ENCODE assay signal across 11 mouse cellular contexts in genomic region chr12:98669864-98670263, GRCm38 (mm10). TPM values are rescaled to one million over a fixed set of nuclear protein-coding genes. Genes with fewer than 3 reads are reported as not detected.
DNase-seq lines count a peak whose midpoint lies in the region; ATAC-seq and TF ChIP-seq lines count a peak whose summit lies in the region.
"Had no signal": no experiment of that assay in that cellular context is flagged by ENCODE, and none has a peak within 500 bp of the region (broad histone marks: within the 10 kb centered on the region; RNA-seq: fewer than 3 reads in every experiment).

No protein-coding gene starts in this region.

- no peak overlapping the region for H3K4me3 ChIP-seq in hindbrain, postnatal 0 days (ENCODE audit: low read length)
- H3K4me3 ChIP-seq in hindbrain, embryonic 13.5 days: no peak overlapping the region
- H3K4me3 ChIP-seq: gastrocnemius, adult 2 months; intestine, embryonic 15.5 days; liver, embryonic 12.5 days had no signal

- peak; percentile 38 for DNase-seq in hindbrain, postnatal 0 days (ENCODE audit: low spot score)
- DNase-seq in Muller cell, postnatal 12 days (ENCODE audit: inconsistent ontology term): peak; percentile 24
- peak; percentile 52 for DNase-seq in adrenal gland, postnatal 25 days
- peak; percentile 89 to 95 for DNase-seq in cerebellum, postnatal 25 days
- no peak for DNase-seq in right cerebral cortex, adult 2 months (ENCODE audit: low spot score in 2 of 2)
- no peak for DNase-seq in spleen, postnatal 36 days (ENCODE audit: low spot score in 2 of 2)
- DNase-seq in urinary bladder, adult 18-20 months (ENCODE audit: low spot score in 2 of 2): no peak
- DNase-seq: gastrocnemius, adult 2 months had no signal

- TF ChIP-seq CTCF in hindbrain, postnatal 0 days (IDR thresholded peaks at IDR 0.05; ENCODE audit: low read depth): no peak

- no peak overlapping the region for H3K4me2 ChIP-seq in hindbrain, postnatal 0 days (ENCODE audit: low read depth, low read length)
- no peak overlapping the region for H3K4me2 ChIP-seq in hindbrain, embryonic 13.5 days
- H3K4me2 ChIP-seq: intestine, embryonic 15.5 days; liver, embryonic 12.5 days had no signal

- H3K9ac ChIP-seq in hindbrain, postnatal 0 days (replicated peaks; ENCODE audit: low read length): no peak overlapping the region
- H3K9ac ChIP-seq in hindbrain, embryonic 13.5 days: no peak overlapping the region
- H3K9ac ChIP-seq: intestine, embryonic 15.5 days; liver, embryonic 12.5 days had no signal

- no peaks in the 10 kb centered on the region for H3K9me3 ChIP-seq in hindbrain, postnatal 0 days (ENCODE audit: low read length)
- H3K9me3 ChIP-seq in hindbrain, embryonic 13.5 days: no peaks in the 10 kb centered on the region
- H3K9me3 ChIP-seq: intestine, embryonic 15.5 days; liver, embryonic 12.5 days had no signal

- WGBS in hindbrain, postnatal 0 days: 65% methylated on average over 5 of the region's 5 CpGs
- WGBS in hindbrain, embryonic 13.5 days: 83% methylated on average over 5 of the region's 5 CpGs

- H3K27ac ChIP-seq in hindbrain, postnatal 0 days: no peak overlapping the region
- H3K27ac ChIP-seq in hindbrain, embryonic 13.5 days: no peak overlapping the region
- H3K27ac ChIP-seq: gastrocnemius, adult 2 months; intestine, embryonic 15.5 days; liver, embryonic 12.5 days had no signal

- ATAC-seq in hindbrain, postnatal 0 days: no peak
- ATAC-seq in hindbrain, embryonic 13.5 days (ENCODE audit: low FRiP score): no peak
- ATAC-seq: intestine, embryonic 15.5 days; liver, embryonic 12.5 days had no signal

- no peaks in the 10 kb centered on the region for H3K27me3 ChIP-seq in hindbrain, postnatal 0 days (ENCODE audit: insufficient read depth, low read length)
- H3K27me3 ChIP-seq in hindbrain, embryonic 13.5 days: no peaks in the 10 kb centered on the region
- H3K27me3 ChIP-seq: intestine, embryonic 15.5 days; liver, embryonic 12.5 days had no signal

- peaks cover 5% of the 10 kb centered on the region for H3K36me3 ChIP-seq in hindbrain, postnatal 0 days (ENCODE audit: insufficient read depth, low read length)
- peaks cover 24% of the 10 kb centered on the region for H3K36me3 ChIP-seq in hindbrain, embryonic 13.5 days
- H3K36me3 ChIP-seq: intestine, embryonic 15.5 days; liver, embryonic 12.5 days had no signal

- H3K4me1 ChIP-seq in hindbrain, postnatal 0 days (ENCODE audit: insufficient read depth, low read length): no peaks in the 10 kb centered on the region
- H3K4me1 ChIP-seq in hindbrain, embryonic 13.5 days (replicated peaks): no peaks in the 10 kb centered on the region; the same call in 1 of the 2 replicates
- H3K4me1 ChIP-seq: intestine, embryonic 15.5 days had no signal

RNA-seq across cellular contexts. Expression of gene Spata7, which starts 41.9 kb away (rescaled TPM):
- 28.7 and 34.0 TPM in 2 replicates for total RNA-seq in hindbrain, postnatal 0 days (2014; rRNA removed)
- 35.0 and 37.7 TPM in 2 replicates for polyA plus RNA-seq in hindbrain, postnatal 0 days (2015; fragmentation: Nextera tagmentation; extraction: Ambion mirVana)
- polyA plus RNA-seq in hindbrain, embryonic 13.5 days (2015; fragmentation: Nextera tagmentation; extraction: Ambion mirVana): 30.4 and 31.3 TPM in 2 replicates
- 11.9 and 13.7 TPM in 2 replicates for total RNA-seq in adrenal gland, postnatal 25 days (2021)

Comparison
In these comparisons a context has a peak if more than half of its experiments do, and no peak if none do; other contexts are left out.
1. DNase-seq: peak in hindbrain, postnatal 0 days (single experiment), Muller cell, postnatal 12 days (single experiment), adrenal gland, postnatal 25 days (single experiment) and cerebellum, postnatal 25 days (2 of 2); none in right cerebral cortex, adult 2 months (0 of 2), spleen, postnatal 36 days (0 of 2) and urinary bladder, adult 18-20 months (0 of 2).